Mouse (Mus musculus) retina, postnatal 1 day (tissue): ENCODE measurements at regions not wholly inside any gene's neighbourhood (a gene's known extent, or its start where the extent isn't known, plus 50 kb on each side); places are given as distances from the start of the nearest gene placed in this dataset.

ENCODE experiments used
- DNase-seq: peaks from one replicate; pipeline ENCODE4 v3.0.0-alpha.2; 2012

GRCm38 (mm10) chr8:44839504-44840209 is 95.6 kb upstream of the Fat1 start:
- DNase-seq = peak; percentile 41

GRCm38 (mm10) chr8:44840646-44841045 is 94.6 kb upstream of the Fat1 start:
- DNase-seq = peak; percentile 92

- no peak for DNase-seq
Observed at GRCm38 (mm10) chr8:44844362-44844761, 90.9 kb upstream of the Fat1 start.

- DNase-seq = no peak
Observed at GRCm38 (mm10) chr8:44852223-44852622, 83.0 kb upstream of the Fat1 start.

GRCm38 (mm10) chr8:44855115-44855514 is 80.1 kb upstream of the Fat1 start:
- peak; percentile 87 for DNase-seq

GRCm38 (mm10) chr8:44867202-44867601 is 68.0 kb upstream of the Fat1 start:
- no peak for DNase-seq

GRCm38 (mm10) chr8:44867666-44868065 is 67.6 kb upstream of the Fat1 start:
- DNase-seq = no peak

- no peak for DNase-seq
Observed at GRCm38 (mm10) chr8:44877066-44877465, 58.2 kb upstream of the Fat1 start.

GRCm38 (mm10) chr8:44878208-44878607 is 57.0 kb upstream of the Fat1 start:
- DNase-seq = no peak

- DNase-seq = no peak
Observed at GRCm38 (mm10) chr8:44879186-44879585, 56.1 kb upstream of the Fat1 start.

GRCm38 (mm10) chr8:44884399-44885006 is 50.7 kb upstream of the Fat1 start:
- no peak for DNase-seq
